Mouse (Mus musculus): ENCODE results near the gene Pde11a. TPM values are rescaled to one million over a fixed set of nuclear protein-coding genes. Genes with fewer than 3 reads are reported as not detected.

Pde11a gene
- polyA plus RNA-seq, 1 experiment from 2014 or later = 0.57 TPM

DNA sequence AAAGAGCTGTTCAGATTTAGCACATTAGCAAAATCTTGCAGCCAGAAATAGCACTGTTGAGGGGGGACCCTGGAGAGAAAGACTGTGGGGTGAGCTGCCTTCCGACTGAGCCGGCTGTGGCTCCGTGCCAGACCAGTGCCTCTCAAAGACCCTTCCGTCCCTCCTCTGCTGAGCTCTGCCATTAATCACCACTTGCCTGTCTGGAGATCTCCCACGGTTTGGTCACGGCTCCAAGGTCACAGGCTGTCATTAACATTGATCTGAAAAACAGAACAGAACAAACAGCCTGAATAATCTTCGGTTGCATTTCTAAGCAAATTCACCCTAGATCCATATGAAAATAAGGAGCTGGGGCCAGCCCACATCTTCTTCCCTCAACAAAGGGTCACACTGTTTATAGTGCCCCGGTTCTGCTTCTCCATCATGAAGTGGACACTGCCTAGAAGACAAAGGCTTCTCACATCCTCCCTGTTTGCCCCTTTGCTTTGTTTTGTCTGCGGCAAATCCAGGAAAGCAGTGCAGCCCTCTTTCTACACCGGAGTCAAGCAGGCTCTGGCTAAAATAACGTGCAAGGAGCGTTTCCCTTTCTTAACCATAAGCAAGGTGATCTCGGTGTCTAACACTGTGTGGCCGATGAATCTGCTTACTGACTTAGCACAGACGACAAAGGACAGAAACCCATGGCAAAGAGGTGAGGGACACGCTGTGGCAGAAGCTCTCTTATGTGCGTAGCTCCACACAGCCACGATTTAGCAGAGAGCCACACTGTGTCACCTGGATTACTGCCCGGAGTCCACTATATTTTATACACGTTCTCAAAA lies 309.3 kb downstream of the Pde11a start:
- ATAC-seq = peak; percentile 61; the same call in 1 of the 2 replicates

DNA sequence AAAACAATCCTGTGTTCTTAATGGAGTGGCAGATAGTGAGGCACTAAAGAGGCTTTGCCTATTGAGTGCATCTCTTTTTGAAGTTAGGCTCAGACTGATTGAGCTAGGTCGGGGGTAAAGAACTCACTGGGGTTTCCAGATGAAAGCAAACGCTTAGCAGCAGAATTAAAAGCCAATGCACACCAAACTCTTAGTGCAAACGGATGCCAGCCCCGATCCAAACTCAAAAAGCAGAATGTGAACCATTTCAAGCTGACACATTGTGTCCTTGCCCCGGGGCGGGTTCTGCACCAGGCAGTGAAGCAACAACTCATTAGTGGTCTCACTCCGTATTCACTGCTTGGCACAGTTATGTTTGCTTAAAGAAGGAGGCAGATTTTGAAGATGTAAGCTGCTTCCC lies 321.7 kb downstream of the Pde11a start:
- H3K4me3 ChIP-seq (replicated peaks) = no peak overlapping the region
- no peak overlapping the region for H3K9ac ChIP-seq
- H3K27me3 ChIP-seq (replicated peaks) = no peaks in the 10 kb centered on the region
- no peaks in the 10 kb centered on the region for H3K4me1 ChIP-seq (replicated peaks)
- no peak overlapping the region for H3K27ac ChIP-seq
- 30% methylated on average over 7 of the region's 7 CpGs for WGBS
- H3K36me3 ChIP-seq = no peaks in the 10 kb centered on the region
- no peak overlapping the region for H3K4me2 ChIP-seq (replicated peaks)
- no peaks in the 10 kb centered on the region for H3K9me3 ChIP-seq
- no peak for ATAC-seq

More for the DNA sequence above, 309.3 kb downstream of the Pde11a start:
- no peak overlapping the region for H3K4me3 ChIP-seq (replicated peaks)
- no peaks in the 10 kb centered on the region for H3K36me3 ChIP-seq
- H3K9me3 ChIP-seq = no peaks in the 10 kb centered on the region
- H3K4me1 ChIP-seq (replicated peaks) = peaks cover 8% of the 10 kb centered on the region
- no peaks in the 10 kb centered on the region for H3K27me3 ChIP-seq (replicated peaks)
- H3K4me2 ChIP-seq (replicated peaks) = peak overlapping the region; percentile 47
- WGBS = 20% methylated on average over 20 of the region's 20 CpGs
- peak overlapping the region; percentile 45 for H3K27ac ChIP-seq
- H3K9ac ChIP-seq = no peak overlapping the region

DNA sequence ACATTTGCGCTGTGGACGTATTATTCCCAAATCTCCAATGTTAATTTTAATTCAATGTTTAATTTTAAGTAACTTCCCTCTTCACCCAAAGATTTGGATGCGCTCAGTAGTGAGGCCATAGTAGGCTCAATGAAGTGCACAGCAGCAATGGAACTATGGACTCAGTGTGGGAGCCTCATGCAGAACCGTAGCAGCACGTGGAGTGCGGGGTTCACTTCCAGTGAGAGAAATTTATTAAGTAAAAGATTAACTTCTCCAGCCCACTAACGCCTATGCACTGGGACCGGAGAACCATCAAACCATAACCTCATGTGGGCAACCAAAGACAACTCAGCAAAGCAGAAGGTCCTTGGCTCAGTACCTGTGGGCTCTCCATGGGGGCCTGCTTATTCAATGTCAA lies 322.4 kb downstream of the Pde11a start:
- WGBS = 74% methylated on average over 8 of the region's 8 CpGs
- no peaks in the 10 kb centered on the region for H3K4me1 ChIP-seq (replicated peaks)
- no peaks in the 10 kb centered on the region for H3K27me3 ChIP-seq (replicated peaks)
- H3K4me2 ChIP-seq (replicated peaks) = no peak overlapping the region
- no peak for ATAC-seq
- no peak overlapping the region for H3K9ac ChIP-seq
- H3K4me3 ChIP-seq (replicated peaks) = no peak overlapping the region
- no peak overlapping the region for H3K27ac ChIP-seq
- H3K9me3 ChIP-seq = no peaks in the 10 kb centered on the region
- H3K36me3 ChIP-seq = no peaks in the 10 kb centered on the region

DNA sequence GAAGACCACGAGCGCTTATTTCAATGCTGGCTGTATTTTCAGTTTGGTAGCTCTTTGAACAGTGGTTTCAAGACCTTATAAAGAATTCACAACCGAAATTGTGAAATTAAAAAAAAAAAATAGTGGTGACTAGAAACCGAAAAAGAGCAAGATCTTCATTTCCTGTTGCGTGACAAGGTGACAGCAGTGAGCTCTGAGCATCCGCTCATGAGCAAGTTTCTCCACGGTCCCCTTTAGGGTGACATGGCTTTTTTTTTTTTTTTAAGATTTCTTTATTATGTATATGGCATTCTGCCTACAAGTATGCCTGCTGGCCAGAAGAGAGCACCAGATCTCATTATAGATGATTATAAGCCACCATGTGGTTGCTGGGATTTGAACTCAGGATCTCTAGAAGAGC lies 323.1 kb downstream of the Pde11a start:
- Histone ChIP-seq H3K4me3 (replicated peaks) (no peak overlapping the region), H3K27me3 (replicated peaks) (no peaks in the 10 kb centered on the region), H3K4me2 (replicated peaks) (no peak overlapping the region), H3K9ac (no peak overlapping the region), H3K27ac (no peak overlapping the region), H3K4me1 (replicated peaks) (no peaks in the 10 kb centered on the region), H3K9me3 (no peaks in the 10 kb centered on the region), H3K36me3 (no peaks in the 10 kb centered on the region)
- ATAC-seq = no peak
- WGBS = 96% methylated on average over 7 of the region's 7 CpGs

DNA sequence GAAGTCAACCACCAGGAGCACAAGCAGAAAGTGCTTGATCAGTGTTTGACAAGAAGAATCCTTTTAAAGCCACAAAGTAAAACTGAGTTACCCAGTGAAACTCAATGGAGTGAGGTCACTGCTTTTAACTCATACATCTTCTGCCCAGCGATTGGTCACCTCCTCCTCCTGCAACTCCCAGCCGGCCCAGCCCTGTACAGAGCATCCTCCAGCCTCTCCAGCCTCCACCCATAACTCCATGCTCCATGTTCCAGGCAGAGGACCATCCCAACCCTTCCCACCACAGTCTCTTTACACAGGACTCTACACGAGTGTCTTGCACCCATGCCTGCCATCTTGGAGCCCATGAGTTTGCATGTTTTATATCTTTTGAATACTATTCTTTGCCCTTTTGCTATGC lies 323.9 kb downstream of the Pde11a start:
- Histone ChIP-seq H3K4me1 (replicated peaks) (no peaks in the 10 kb centered on the region), H3K4me3 (replicated peaks) (no peak overlapping the region), H3K9me3 (no peaks in the 10 kb centered on the region), H3K4me2 (replicated peaks) (no peak overlapping the region), H3K9ac (no peak overlapping the region), H3K27ac (no peak overlapping the region), H3K27me3 (replicated peaks) (no peaks in the 10 kb centered on the region), H3K36me3 (no peaks in the 10 kb centered on the region)
- no peak for ATAC-seq
- WGBS = 81% methylated on average over 3 of the region's 3 CpGs

DNA sequence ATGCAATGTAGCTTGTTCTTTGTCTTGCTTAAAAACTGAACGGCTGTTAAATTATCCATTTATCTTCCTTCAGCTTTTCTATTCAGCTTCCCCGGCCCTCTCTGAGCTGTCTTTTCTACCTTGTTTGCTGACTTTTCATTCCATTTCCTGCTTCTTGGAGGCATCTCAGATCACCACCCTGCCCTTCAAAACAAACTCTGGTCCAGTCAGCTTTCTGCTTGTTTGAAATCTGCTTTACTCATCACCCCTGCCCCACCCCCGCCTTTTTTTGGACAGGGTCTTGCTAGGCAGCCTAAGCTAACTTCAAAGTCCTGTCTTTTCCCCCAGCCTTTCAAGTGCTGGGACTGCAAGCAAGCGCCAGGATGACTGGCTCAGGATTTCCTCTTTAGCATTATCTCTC lies 332.4 kb downstream of the Pde11a start:
- WGBS = 28% methylated on average over 4 of the region's 4 CpGs
- Histone ChIP-seq H3K4me3 (replicated peaks) (no peak overlapping the region), H3K36me3 (no peaks in the 10 kb centered on the region), H3K4me1 (replicated peaks) (no peaks in the 10 kb centered on the region), H3K27me3 (replicated peaks) (no peaks in the 10 kb centered on the region), H3K4me2 (replicated peaks) (no peak overlapping the region), H3K9ac (no peak overlapping the region), H3K27ac (no peak overlapping the region), H3K9me3 (no peaks in the 10 kb centered on the region)
- ATAC-seq = no peak

DNA sequence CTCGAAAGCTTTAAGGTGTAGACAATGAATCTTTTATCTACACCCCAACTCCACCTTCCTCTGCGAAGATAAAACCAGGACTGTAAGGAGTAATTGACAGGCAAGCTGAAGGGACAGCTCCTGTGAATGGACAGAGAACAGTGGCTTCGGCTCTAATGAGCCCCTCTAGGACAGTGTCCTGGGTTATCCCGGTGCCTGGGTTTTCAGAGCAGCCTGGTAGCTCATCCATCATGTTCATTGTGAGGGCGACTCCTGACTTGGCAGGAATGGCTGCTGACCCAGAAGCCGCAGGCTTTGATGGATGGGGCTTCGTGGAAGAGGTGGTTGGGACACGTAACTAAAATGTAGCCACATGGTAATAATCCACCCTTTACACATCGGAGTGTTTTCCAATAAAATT lies 335.7 kb downstream of the Pde11a start:
- WGBS = 53% methylated on average over 9 of the region's 9 CpGs
- no peak for ATAC-seq
- no peaks in the 10 kb centered on the region for H3K9me3 ChIP-seq
- H3K36me3 ChIP-seq = no peaks in the 10 kb centered on the region
- H3K27ac ChIP-seq = no peak overlapping the region
- no peaks in the 10 kb centered on the region for H3K27me3 ChIP-seq (replicated peaks)
- no peak overlapping the region for H3K4me3 ChIP-seq (replicated peaks)
- peaks cover 9% of the 10 kb centered on the region for H3K4me1 ChIP-seq (replicated peaks)
- H3K9ac ChIP-seq = no peak overlapping the region
- H3K4me2 ChIP-seq (replicated peaks) = no peak overlapping the region

DNA sequence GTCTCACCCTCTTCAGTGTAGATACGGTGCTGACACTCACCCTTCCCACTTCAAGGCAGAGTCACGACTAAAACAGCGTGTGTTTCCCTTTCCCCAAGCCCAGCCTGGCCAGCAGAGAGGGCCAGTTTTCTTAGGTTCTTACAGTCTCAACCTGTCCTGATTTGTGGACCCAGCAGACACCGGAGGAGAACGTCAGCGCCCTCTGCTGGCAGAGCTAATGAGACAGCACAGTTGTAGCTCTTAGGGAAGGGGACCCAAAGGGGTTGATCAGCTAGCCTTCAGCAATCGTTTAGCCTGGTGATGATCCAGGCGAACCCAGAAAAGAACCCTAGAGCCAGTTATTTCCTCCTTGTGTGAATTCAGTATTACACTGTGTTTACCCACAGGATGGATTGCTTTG lies 337.2 kb downstream of the Pde11a start:
- H3K4me3 ChIP-seq (replicated peaks) = no peak overlapping the region
- no peak for ATAC-seq

DNA sequence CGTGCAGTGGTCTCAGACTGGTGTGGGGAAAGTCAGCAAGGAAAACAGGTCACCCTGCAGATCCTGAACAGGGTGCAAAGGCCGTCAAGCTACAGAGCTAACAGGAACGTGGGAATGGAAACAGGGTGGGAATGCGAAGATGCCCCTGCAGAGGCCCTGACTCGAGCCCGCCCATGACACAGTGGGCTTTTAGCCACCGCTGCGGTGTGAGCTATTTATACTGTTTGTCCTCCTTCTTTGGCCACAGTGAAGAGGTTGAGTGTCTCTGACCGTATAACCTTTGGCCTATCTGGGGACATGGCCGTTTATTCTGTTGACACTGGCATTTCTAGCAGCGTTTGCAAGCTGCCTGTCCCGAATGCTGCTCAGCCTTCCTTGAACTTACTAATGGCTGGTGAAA lies 338.9 kb downstream of the Pde11a start:
- Histone ChIP-seq H3K27ac (no peak overlapping the region), H3K27me3 (replicated peaks) (no peaks in the 10 kb centered on the region), H3K4me1 (replicated peaks) (peaks cover 9% of the 10 kb centered on the region), H3K9ac (no peak overlapping the region), H3K9me3 (no peaks in the 10 kb centered on the region), H3K4me2 (replicated peaks) (no peak overlapping the region), H3K4me3 (replicated peaks) (no peak overlapping the region), H3K36me3 (no peaks in the 10 kb centered on the region)
- WGBS = 35% methylated on average over 12 of the region's 12 CpGs
- ATAC-seq = no peak

More for the DNA sequence above, 337.2 kb downstream of the Pde11a start:
- Histone ChIP-seq H3K4me2 (replicated peaks) (no peak overlapping the region), H3K4me1 (replicated peaks) (peaks cover 9% of the 10 kb centered on the region), H3K9ac (no peak overlapping the region), H3K27me3 (replicated peaks) (no peaks in the 10 kb centered on the region), H3K27ac (no peak overlapping the region), H3K36me3 (no peaks in the 10 kb centered on the region), H3K9me3 (no peaks in the 10 kb centered on the region)
- 47% methylated on average over 8 of the region's 8 CpGs for WGBS

DNA sequence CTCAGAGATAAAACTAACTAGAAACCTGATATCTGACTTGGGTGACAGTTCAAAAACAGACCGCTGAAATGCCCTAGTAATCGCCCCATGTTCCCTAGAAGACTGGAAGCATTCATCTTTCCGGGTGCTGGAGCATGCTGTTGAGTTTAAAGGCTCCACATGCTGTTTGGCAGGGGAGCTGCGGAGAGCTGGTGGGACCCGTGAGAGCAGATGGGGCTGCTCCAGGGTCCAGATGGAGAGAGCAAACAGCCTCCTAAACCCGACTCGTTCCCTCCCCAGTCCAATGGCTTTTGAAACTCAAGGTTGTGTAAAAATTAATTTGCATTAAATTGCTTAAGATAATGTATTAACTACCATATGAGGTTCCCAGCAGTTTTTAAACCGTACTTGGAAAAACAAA lies 339.9 kb downstream of the Pde11a start:
- no peak for ATAC-seq
- 22% methylated on average over 8 of the region's 8 CpGs for WGBS
- Histone ChIP-seq H3K27ac (no peak overlapping the region), H3K9me3 (no peaks in the 10 kb centered on the region), H3K4me3 (replicated peaks) (no peak overlapping the region), H3K4me2 (replicated peaks) (no peak overlapping the region), H3K9ac (no peak overlapping the region), H3K27me3 (replicated peaks) (no peaks in the 10 kb centered on the region), H3K36me3 (no peaks in the 10 kb centered on the region), H3K4me1 (replicated peaks) (peaks cover 9% of the 10 kb centered on the region)

DNA sequence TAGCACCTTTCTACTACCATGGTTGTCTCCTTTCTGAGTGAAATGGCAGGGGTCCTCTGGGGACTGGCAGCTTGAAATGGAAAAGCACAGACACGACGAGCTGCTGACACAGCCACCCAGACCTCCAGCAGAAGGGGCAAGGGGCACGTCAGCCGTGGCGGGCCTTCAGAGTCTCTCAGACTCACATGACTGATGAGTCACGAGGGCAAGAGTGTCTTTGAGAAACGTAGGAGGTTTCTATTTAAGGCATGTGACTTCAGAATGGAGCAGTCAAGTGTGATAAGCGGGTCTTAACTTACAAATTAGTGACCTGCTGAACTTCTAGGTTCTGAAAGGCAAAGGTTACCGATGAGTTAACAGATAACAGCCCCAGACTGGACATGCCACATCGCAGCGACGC lies 340.8 kb downstream of the Pde11a start:
- no peak overlapping the region for H3K4me2 ChIP-seq (replicated peaks)
- H3K4me3 ChIP-seq (replicated peaks) = no peak overlapping the region
- no peaks in the 10 kb centered on the region for H3K36me3 ChIP-seq
- no peaks in the 10 kb centered on the region for H3K27me3 ChIP-seq (replicated peaks)
- no peak overlapping the region for H3K27ac ChIP-seq
- 49% methylated on average over 12 of the region's 12 CpGs for WGBS
- peaks cover 9% of the 10 kb centered on the region for H3K4me1 ChIP-seq (replicated peaks)
- peak; percentile 73 for ATAC-seq
- no peak overlapping the region for H3K9ac ChIP-seq
- no peaks in the 10 kb centered on the region for H3K9me3 ChIP-seq

DNA sequence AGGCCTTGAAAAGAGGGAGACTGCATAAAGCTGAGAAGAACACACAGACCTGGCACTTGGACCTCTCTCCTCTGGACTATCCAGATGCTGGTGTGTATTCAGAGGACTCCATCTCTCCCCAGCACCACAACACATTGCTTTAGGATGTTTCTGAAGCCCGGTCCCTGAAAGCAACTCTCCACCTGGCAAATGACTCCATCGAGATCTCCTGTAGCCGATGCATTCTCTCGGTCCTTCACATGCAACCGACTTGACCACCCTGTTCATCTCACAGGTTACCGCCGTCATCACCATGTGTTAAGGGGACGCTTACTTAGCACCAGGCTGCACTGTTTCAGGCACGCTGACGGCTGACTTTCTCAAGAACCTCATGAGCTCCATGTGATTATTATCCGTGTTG lies 343.7 kb downstream of the Pde11a start:
- no peak overlapping the region for H3K9ac ChIP-seq
- no peak overlapping the region for H3K4me2 ChIP-seq (replicated peaks)
- no peak overlapping the region for H3K27ac ChIP-seq
- H3K4me1 ChIP-seq (replicated peaks) = peaks cover 15% of the 10 kb centered on the region
- no peaks in the 10 kb centered on the region for H3K9me3 ChIP-seq
- H3K4me3 ChIP-seq (replicated peaks) = no peak overlapping the region
- H3K27me3 ChIP-seq (replicated peaks) = no peaks in the 10 kb centered on the region
- WGBS = 95% methylated on average over 11 of the region's 11 CpGs
- H3K36me3 ChIP-seq = no peaks in the 10 kb centered on the region
- ATAC-seq = no peak

DNA sequence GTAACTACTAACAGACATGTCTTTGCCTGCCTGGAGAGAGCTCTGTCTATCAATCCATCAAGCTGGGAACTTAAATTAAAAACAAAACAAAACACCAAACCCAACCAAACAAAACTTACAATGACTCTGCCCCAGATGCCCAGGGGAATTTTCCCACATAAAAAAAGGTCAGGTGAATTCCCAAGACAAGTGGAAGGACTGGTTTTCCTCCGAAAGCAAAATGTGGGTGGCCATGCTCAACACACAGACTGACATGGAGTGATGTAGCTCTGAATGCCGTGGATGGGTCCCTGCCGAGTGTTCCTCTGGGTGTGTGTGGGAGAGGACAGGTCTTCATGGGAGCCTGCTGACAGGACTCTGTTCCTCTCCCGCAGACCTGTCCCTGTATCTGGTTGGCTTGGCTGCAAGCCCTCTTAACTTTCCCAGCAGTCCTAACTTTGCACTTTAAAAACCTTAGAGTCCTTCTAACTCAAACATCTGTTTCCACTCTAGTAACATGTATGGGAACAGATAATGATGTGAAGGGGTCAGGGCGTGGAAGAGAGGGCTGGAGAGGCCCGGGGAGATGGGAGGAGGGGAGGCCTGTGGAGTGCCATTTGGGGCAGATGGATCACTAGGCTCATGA lies 346.9 kb downstream of the Pde11a start:
- Histone ChIP-seq H3K4me1 (replicated peaks) (peaks cover 11% of the 10 kb centered on the region), H3K27me3 (replicated peaks) (no peaks in the 10 kb centered on the region), H3K27ac (no peak overlapping the region), H3K9ac (no peak overlapping the region), H3K4me2 (replicated peaks) (no peak overlapping the region), H3K4me3 (replicated peaks) (no peak overlapping the region), H3K36me3 (no peaks in the 10 kb centered on the region), H3K9me3 (no peaks in the 10 kb centered on the region)
- WGBS = 34% methylated on average over 6 of the region's 6 CpGs
- ATAC-seq = 0 out of 2 replicates have a peak, but pooled peaks have one; percentile 41

Data from intestine, embryonic 15.5 days (tissue).